Comparison of ENCODE assay signal across 8 mouse cellular contexts in genomic region chr14:55634874-55635522, GRCm38 (mm10). TPM values are rescaled to one million over a fixed set of nuclear protein-coding genes. Genes with fewer than 3 reads are reported as not detected.
A peak's percentile ranks its signal among the peaks of the same experiment; 100 is the strongest.
DNase-seq lines count a peak whose midpoint lies in the region; ATAC-seq and TF ChIP-seq lines count a peak whose summit lies in the region.

No protein-coding gene starts in this region.

- no peaks in the 10 kb centered on the region for H3K27me3 ChIP-seq in Patski
- no peaks in the 10 kb centered on the region for H3K27me3 ChIP-seq in embryonic facial prominence, embryonic 14.5 days (replicated peaks; ENCODE audit: control insufficient read depth, insufficient read depth, low read length)
- no peaks in the 10 kb centered on the region for H3K27me3 ChIP-seq in hindbrain, embryonic 14.5 days (ENCODE audit: control insufficient read depth, insufficient read depth, low read length)
- H3K27me3 ChIP-seq in liver, embryonic 13.5 days: no peaks in the 10 kb centered on the region

- in situ Hi-C loops in Patski (cut with MboI; ENCODE audit: low pct_unique_long_range_greater_than_20kb): no loop called here

- CTCF ChIA-PET in Patski (lab: Charles Lee): interaction anchor here (0.9 kb wide), 1 partner anchor 9 kb away, joined by 3 read pairs; no protein-coding TSS in a partner anchor

- POLR2A ChIA-PET in Patski (lab: Charles Lee): interaction anchor here (0.6 to 1.3 kb wide), 3 partner anchors 11 to 111 kb away, joined by 3 to 4 read pairs (median 4); partner anchors contain the start of gene Mdp1

- no peak for TF ChIP-seq POLR2A in olfactory bulb, adult 2 months (IDR thresholded peaks at IDR 0.05; ENCODE audit: insufficient read depth, low read depth, low read length)

- H3K4me1 ChIP-seq in embryonic facial prominence, embryonic 14.5 days (ENCODE audit: control insufficient read depth, insufficient read depth, low read length): peaks cover 5% of the 10 kb centered on the region
- H3K4me1 ChIP-seq in hindbrain, embryonic 14.5 days (replicated peaks; ENCODE audit: control insufficient read depth, insufficient read depth, low read length): peaks cover 17% of the 10 kb centered on the region
- peaks cover 27% of the 10 kb centered on the region for H3K4me1 ChIP-seq in liver, embryonic 13.5 days (replicated peaks)
- peaks cover 14% of the 10 kb centered on the region; the same call in 1 of the 2 replicates for H3K4me1 ChIP-seq in olfactory bulb, adult 2 months (ENCODE audit: control insufficient read depth, insufficient read depth, low read length)

- ATAC-seq in Patski: peak; percentile 27
- ATAC-seq in embryonic facial prominence, embryonic 14.5 days (ENCODE audit: low read depth): peak; percentile 45
- ATAC-seq in hindbrain, embryonic 14.5 days (ENCODE audit: low FRiP score): peak; percentile 7
- ATAC-seq in liver, embryonic 13.5 days (ENCODE audit: low read depth): peak; percentile 39

- H3K9me3 ChIP-seq in embryonic facial prominence, embryonic 14.5 days (ENCODE audit: control insufficient read depth, low read length): no peaks in the 10 kb centered on the region
- H3K9me3 ChIP-seq in hindbrain, embryonic 14.5 days (ENCODE audit: control insufficient read depth, low read length): no peaks in the 10 kb centered on the region
- H3K9me3 ChIP-seq in liver, embryonic 13.5 days (replicated peaks): no peaks in the 10 kb centered on the region

- intact Hi-C loops in left cerebral cortex, adult 2 months (cut with DNase I): no loop called here

- peak overlapping the region; percentile 81 for H3K9ac ChIP-seq in embryonic facial prominence, embryonic 14.5 days (ENCODE audit: low read depth, low read length)
- H3K9ac ChIP-seq in hindbrain, embryonic 14.5 days: peak overlapping the region; percentile 81
- peak overlapping the region; percentile 76 for H3K9ac ChIP-seq in liver, embryonic 13.5 days

- H3K4me3 ChIP-seq in left cerebral cortex, adult 2 months: peak overlapping the region; percentile 94
- peak overlapping the region; percentile 78 for H3K4me3 ChIP-seq in embryonic facial prominence, embryonic 14.5 days (ENCODE audit: low read depth, low read length)
- H3K4me3 ChIP-seq in hindbrain, embryonic 14.5 days (replicated peaks; ENCODE audit: low read length): peak overlapping the region; percentile 69
- peak overlapping the region; percentile 70 for H3K4me3 ChIP-seq in liver, embryonic 13.5 days (replicated peaks)
- peak overlapping the region; percentile 67 for H3K4me3 ChIP-seq in olfactory bulb, adult 2 months (ENCODE audit: insufficient read depth, low read depth, low read length)

- H3K4me2 ChIP-seq in embryonic facial prominence, embryonic 14.5 days (ENCODE audit: low read depth, low read length): peak overlapping the region; percentile 70
- peak overlapping the region; percentile 90 for H3K4me2 ChIP-seq in hindbrain, embryonic 14.5 days (replicated peaks)
- peak overlapping the region; percentile 96 for H3K4me2 ChIP-seq in liver, embryonic 13.5 days

- peak overlapping the region; percentile 85 for H3K27ac ChIP-seq in left cerebral cortex, adult 2 months
- H3K27ac ChIP-seq in embryonic facial prominence, embryonic 14.5 days (replicated peaks; ENCODE audit: low read depth, low read length): peak overlapping the region; percentile 88
- H3K27ac ChIP-seq in hindbrain, embryonic 14.5 days: peak overlapping the region; percentile 67
- peak overlapping the region; percentile 67 for H3K27ac ChIP-seq in liver, embryonic 13.5 days
- H3K27ac ChIP-seq in olfactory bulb, adult 2 months (ENCODE audit: insufficient read depth, low read depth, low read length): no peak overlapping the region

- WGBS in embryonic facial prominence, embryonic 14.5 days: 5% methylated on average over 22 of the region's 23 CpGs
- WGBS in hindbrain, embryonic 14.5 days: 6% methylated on average over 23 of the region's 23 CpGs
- 3% methylated on average over 23 of the region's 23 CpGs for WGBS in liver, embryonic 13.5 days (ENCODE audit: insufficient replicate concordance)
- WGBS in olfactory bulb, adult 2 months: 3% methylated on average over 23 of the region's 23 CpGs

- peak in 1 of 2 experiments; percentile 34 for DNase-seq in left cerebral cortex, adult 2 months (ENCODE audit: extremely low spot score in 1 of 2, low spot score in 2 of 2)
- no peak for DNase-seq in left cerebral cortex, adult 11 months (ENCODE audit: low spot score)
- DNase-seq in Patski (ENCODE audit: low read depth, low spot score): no peak
- peak; percentile 36 for DNase-seq in embryonic facial prominence, embryonic 14.5 days (ENCODE audit: low spot score)
- DNase-seq in hindbrain, embryonic 14.5 days (ENCODE audit: low spot score): no peak
- no peak for DNase-seq in liver, embryonic 13.5 days
- no peak for DNase-seq in retina, embryonic 14.5 days (ENCODE audit: low spot score)

- no peak for TF ChIP-seq CTCF in left cerebral cortex, adult 2 months (IDR thresholded peaks at IDR 0.05)
- TF ChIP-seq CTCF in Patski (IDR thresholded peaks at IDR 0.05): no peak
- TF ChIP-seq CTCF in olfactory bulb, adult 2 months (IDR thresholded peaks at IDR 0.05; ENCODE audit: insufficient read depth, low read depth, low read length): no peak

- H3K36me3 ChIP-seq in embryonic facial prominence, embryonic 14.5 days (ENCODE audit: control insufficient read depth, insufficient read depth, low read length): peaks cover 78% of the 10 kb centered on the region
- peaks cover 80% of the 10 kb centered on the region for H3K36me3 ChIP-seq in hindbrain, embryonic 14.5 days (replicated peaks; ENCODE audit: control insufficient read depth, insufficient read depth)
- H3K36me3 ChIP-seq in liver, embryonic 13.5 days: peaks cover 83% of the 10 kb centered on the region

RNA-seq across cellular contexts. Expression of gene Ipo4, which starts 0.8 kb away (rescaled TPM):
- 100 to 1,000 TPM; 118 to 130 TPM for total RNA-seq in left cerebral cortex, adult 2 months (2021)
- 116 TPM for polyA plus RNA-seq in Patski (2021)
- polyA plus RNA-seq in embryonic facial prominence, embryonic 14.5 days (2014; fragmentation: Nextera tagmentation; extraction: Ambion mirVana): 127 and 134 TPM in 2 replicates
- 110 and 114 TPM in 2 replicates for polyA plus RNA-seq in hindbrain, embryonic 14.5 days (2014; fragmentation: Nextera tagmentation; extraction: Ambion mirVana)
- polyA plus RNA-seq in liver, embryonic 13.5 days (2015; fragmentation: Nextera tagmentation; extraction: Ambion mirVana): 35.2 and 36.5 TPM in 2 replicates
- polyA plus RNA-seq in olfactory bulb, adult 2 months (2012; ENCODE audit: insufficient read depth, insufficient read length, low replicate concordance, missing spikeins): not detected in 2 replicates

RNA-seq across cellular contexts. Expression of gene Gm49378, which starts 2.7 kb away (rescaled TPM):
- 1 to 10 TPM; 3.5 to 6.1 TPM for total RNA-seq in left cerebral cortex, adult 2 months (2021)
- polyA plus RNA-seq in Patski (2021): 1.5 TPM
- polyA plus RNA-seq in embryonic facial prominence, embryonic 14.5 days (2014; fragmentation: Nextera tagmentation; extraction: Ambion mirVana): 0.79 and 2.8 TPM in 2 replicates
- 1.5 and 2.8 TPM in 2 replicates for polyA plus RNA-seq in hindbrain, embryonic 14.5 days (2014; fragmentation: Nextera tagmentation; extraction: Ambion mirVana)
- polyA plus RNA-seq in liver, embryonic 13.5 days (2015; fragmentation: Nextera tagmentation; extraction: Ambion mirVana): 1.4 and 1.7 TPM in 2 replicates
- polyA plus RNA-seq in olfactory bulb, adult 2 months (2012; ENCODE audit: insufficient read depth, insufficient read length, low replicate concordance, missing spikeins): not detected in 2 replicates

RNA-seq across cellular contexts. Expression of gene Tm9sf1, which starts 8.6 kb away (rescaled TPM):
- total RNA-seq in left cerebral cortex, adult 2 months (2021): 10 to 100 TPM; 37.8 to 41.0 TPM
- polyA plus RNA-seq in Patski (2021): 109 TPM
- polyA plus RNA-seq in embryonic facial prominence, embryonic 14.5 days (2014; fragmentation: Nextera tagmentation; extraction: Ambion mirVana): 106 and 108 TPM in 2 replicates
- 58.9 and 68.0 TPM in 2 replicates for polyA plus RNA-seq in hindbrain, embryonic 14.5 days (2014; fragmentation: Nextera tagmentation; extraction: Ambion mirVana)
- 53.3 and 59.4 TPM in 2 replicates for polyA plus RNA-seq in liver, embryonic 13.5 days (2015; fragmentation: Nextera tagmentation; extraction: Ambion mirVana)
- not detected in 2 replicates for polyA plus RNA-seq in olfactory bulb, adult 2 months (2012; ENCODE audit: insufficient read depth, insufficient read length, low replicate concordance, missing spikeins)

RNA-seq across cellular contexts. Expression of gene Tssk4, which starts 15.0 kb away (rescaled TPM):
- 1 to 10 TPM in 1 of 2 experiments, under 1 TPM in 1; 0.91 to 1.2 TPM for total RNA-seq in left cerebral cortex, adult 2 months (2021)
- polyA plus RNA-seq in Patski (2021): 0.42 TPM
- polyA plus RNA-seq in embryonic facial prominence, embryonic 14.5 days (2014; fragmentation: Nextera tagmentation; extraction: Ambion mirVana): 0.97 and 1.0 TPM in 2 replicates
- polyA plus RNA-seq in hindbrain, embryonic 14.5 days (2014; fragmentation: Nextera tagmentation; extraction: Ambion mirVana): 0.31 and 0.33 TPM in 2 replicates
- polyA plus RNA-seq in liver, embryonic 13.5 days (2015; fragmentation: Nextera tagmentation; extraction: Ambion mirVana): 0.16 and 0.27 TPM in 2 replicates
- not detected in 2 replicates for polyA plus RNA-seq in olfactory bulb, adult 2 months (2012; ENCODE audit: insufficient read depth, insufficient read length, low replicate concordance, missing spikeins)

RNA-seq across cellular contexts. Expression of gene Rec8, which starts 17.2 kb away (rescaled TPM):
- total RNA-seq in left cerebral cortex, adult 2 months (2021): 1 to 10 TPM; 2.7 to 2.8 TPM
- not detected for polyA plus RNA-seq in Patski (2021)
- polyA plus RNA-seq in embryonic facial prominence, embryonic 14.5 days (2014; fragmentation: Nextera tagmentation; extraction: Ambion mirVana): 2.0 and 2.3 TPM in 2 replicates
- polyA plus RNA-seq in hindbrain, embryonic 14.5 days (2014; fragmentation: Nextera tagmentation; extraction: Ambion mirVana): 8.6 and 9.0 TPM in 2 replicates
- 1.6 and 1.7 TPM in 2 replicates for polyA plus RNA-seq in liver, embryonic 13.5 days (2015; fragmentation: Nextera tagmentation; extraction: Ambion mirVana)
- polyA plus RNA-seq in olfactory bulb, adult 2 months (2012; ENCODE audit: insufficient read depth, insufficient read length, low replicate concordance, missing spikeins): not detected in 2 replicates

Comparison
In these comparisons a context has a peak if more than half of its experiments do, and no peak if none do; other contexts are left out.
1. RNA of gene Tm9sf1, which starts 8.6 kb away (polyA plus RNA-seq): 109 TPM in Patski (single experiment), 106 to 108 TPM in embryonic facial prominence, embryonic 14.5 days, 58.9 to 68.0 TPM in hindbrain, embryonic 14.5 days and 53.3 to 59.4 TPM in liver, embryonic 13.5 days; not detected in olfactory bulb, adult 2 months; every median in the first group is over 10 times any median in the second.
2. Peak in every context shown above with its lines, with median percentiles within 50 percentile points of each other: H3K4me3 ChIP-seq, ATAC-seq, H3K4me2 ChIP-seq and H3K9ac ChIP-seq.